Mouse (Mus musculus) layer of hippocampus, adult 9-10 months (tissue): Measurements from ENCODE around the gene Bace1.

Experiments
- DNase-seq: peaks from one replicate; pipeline ENCODE4 v3.0.0; 2022; ENCODE audit warnings: low spot score

Gene Bace1

GRCm38 (mm10) chr9:45838434-45839138 lies at the start of gene Bace1:
Bace1 (plus strand) TSS chr9:45838580.
- DNase-seq: peak; percentile 82

DNA sequence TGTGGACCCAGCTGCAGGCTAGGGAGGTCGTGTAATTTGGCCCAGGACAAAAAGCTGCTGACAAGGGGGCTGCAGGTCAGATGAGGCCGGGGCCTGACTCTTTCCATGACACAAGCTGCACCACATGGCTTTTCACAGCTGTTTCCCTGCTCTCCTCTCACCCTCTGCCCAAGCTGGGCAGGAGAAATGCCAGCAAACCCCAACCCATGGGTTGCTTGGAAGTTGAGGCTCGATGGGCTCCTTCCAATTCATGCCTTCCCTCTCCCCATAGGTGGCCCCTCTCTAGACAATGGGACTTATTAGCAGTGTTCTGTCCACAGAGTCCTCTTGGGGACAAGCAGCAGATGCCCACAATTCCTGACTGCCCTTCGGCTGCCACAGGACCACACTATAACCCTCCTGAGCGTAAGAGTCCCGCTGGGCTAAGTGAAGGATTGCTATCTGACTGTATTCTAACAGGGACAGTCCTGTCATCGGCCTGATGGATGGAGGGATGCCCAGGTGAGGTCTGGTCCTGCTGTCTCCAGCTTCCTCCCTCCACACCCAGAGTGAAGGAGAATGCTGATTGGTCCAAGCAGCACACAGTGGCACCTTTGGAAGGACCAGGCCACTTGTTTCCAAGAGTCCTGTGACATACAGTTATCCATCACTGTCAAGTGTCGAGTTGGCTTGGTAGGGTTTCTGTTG lies 46.8 kb upstream of the Bace1 start:
- DNase-seq: no peak

DNA sequence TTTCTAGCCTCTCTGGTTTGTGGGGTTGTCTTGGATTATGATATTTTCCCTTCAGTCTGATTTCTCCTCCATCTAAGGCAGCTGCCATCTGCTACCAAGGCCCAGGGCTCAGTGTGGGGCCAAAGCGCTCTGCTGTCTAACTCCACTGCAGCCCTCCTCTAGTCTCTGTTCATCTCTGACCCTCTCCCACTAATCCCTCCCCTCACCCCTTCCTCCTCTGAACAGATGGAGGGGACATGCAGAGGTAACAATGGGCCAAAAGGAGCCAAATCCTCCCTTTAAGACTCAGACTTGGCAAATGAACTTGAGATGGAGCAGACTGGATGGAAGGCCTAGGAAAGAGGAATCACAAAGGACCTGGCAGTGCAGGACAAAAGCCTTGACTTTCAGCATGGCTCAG lies 46.1 kb upstream of the Bace1 start:
- no peak for DNase-seq

- DNase-seq: no peak
Observed at GRCm38 (mm10) chr9:45793697-45794096, 44.7 kb upstream of the Bace1 start.

DNA sequence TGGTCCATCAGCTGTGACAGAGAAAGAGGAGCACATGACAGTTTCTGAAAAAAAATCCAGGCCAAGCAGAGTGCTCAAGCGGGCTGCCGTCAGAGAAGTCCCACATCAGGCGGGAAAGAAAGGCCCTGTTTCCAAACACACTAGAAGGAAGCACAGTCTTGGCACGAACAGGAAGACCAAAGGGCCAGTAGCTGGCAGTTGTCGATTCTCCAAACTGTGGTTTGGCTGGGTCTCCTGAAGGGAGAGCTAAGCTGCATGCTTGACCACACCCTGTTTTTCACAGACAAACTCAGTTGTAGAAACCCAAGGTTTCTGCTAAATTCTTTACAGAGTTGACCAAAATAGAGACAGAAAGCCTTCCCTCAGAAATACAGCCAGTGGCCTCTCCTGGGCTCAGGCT lies 42.7 kb upstream of the Bace1 start:
- DNase-seq: no peak

DNA sequence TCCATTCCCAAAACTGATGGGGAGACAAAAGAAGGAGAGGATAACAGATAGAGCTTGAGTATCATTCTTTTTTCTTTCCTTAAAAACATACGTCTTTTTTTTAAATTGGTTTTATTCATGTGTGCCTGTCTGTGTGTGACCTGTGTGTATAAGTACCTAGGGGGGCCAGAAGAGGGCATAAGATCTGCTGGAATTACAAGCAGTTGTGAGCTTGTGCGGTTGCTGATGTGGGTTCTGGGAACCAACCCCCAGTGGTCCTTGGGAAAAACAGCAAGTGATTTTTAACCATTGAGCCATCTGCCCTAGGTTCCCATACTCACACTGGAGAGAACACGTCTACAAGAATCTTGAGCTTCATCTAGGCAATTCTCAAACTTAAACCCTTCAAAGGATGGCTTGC lies 41.1 kb upstream of the Bace1 start:
- no peak for DNase-seq

- DNase-seq: no peak
Observed at GRCm38 (mm10) chr9:45798467-45799164, 39.8 kb upstream of the Bace1 start.

- peak; percentile 55 for DNase-seq
Observed at GRCm38 (mm10) chr9:45799402-45799801, 39.0 kb upstream of the Bace1 start.

DNA sequence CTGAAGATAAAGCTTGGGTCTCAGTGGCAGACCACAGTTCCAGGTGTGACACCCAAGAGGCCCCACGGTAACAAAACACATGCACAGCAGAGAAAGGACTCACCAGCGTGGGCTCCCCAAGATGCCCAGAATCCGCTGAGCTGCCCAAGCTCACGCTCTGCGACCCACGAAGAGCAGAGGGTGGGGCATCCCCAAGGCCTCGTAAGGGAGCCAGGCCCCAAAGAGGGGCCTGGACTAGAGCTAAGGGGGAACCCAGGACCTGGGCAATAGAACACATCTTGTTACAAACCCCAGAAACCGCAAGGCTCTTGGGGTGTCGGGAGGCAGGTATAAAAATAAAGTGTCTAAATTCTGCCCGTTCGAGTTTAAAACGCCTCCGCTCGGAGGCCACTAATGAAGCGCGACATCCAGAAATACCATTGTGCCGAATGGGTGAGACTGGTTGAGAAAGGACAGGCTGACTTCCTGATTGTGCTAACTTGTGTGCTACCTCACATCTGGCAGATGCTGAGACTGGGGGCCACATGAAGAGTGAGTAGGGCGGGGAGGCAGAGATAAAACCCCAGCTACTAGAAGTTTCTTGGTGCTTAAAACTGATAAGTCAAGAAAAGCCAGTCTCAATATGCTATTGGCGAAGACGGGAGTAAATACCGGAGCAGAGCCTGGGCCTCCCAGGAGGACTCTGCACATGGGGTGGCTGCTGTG lies 35.2 kb upstream of the Bace1 start:
- DNase-seq: no peak

- DNase-seq: no peak
Observed at GRCm38 (mm10) chr9:45806847-45807246, 31.5 kb upstream of the Bace1 start.

- no peak for DNase-seq
Observed at GRCm38 (mm10) chr9:45807337-45807736, 31.0 kb upstream of the Bace1 start.

DNA sequence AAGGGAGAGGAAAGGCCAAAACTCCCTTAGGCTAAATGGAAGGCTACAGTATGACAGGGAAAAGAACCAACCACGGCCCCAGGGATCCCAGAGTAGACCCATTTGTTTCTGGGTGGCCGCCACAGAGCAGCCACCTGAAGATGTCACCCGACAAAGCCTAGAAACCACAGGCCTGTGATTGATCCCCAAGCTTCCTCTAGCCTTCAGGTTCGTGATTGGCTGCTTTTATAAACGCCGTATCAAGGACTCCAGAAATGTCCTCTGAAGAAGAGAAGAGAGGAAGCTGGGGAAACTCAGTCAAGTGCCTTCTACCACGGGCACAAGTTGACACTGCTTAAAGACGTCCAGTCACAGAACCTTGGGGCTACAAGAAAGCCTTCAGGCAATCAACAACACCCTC lies 30.6 kb upstream of the Bace1 start:
- no peak for DNase-seq

- no peak for DNase-seq
Observed at GRCm38 (mm10) chr9:45811946-45812345, 26.4 kb upstream of the Bace1 start.

GRCm38 (mm10) chr9:45815113-45815512 lies 23.3 kb upstream of the Bace1 start:
- DNase-seq: peak; percentile 15

DNA sequence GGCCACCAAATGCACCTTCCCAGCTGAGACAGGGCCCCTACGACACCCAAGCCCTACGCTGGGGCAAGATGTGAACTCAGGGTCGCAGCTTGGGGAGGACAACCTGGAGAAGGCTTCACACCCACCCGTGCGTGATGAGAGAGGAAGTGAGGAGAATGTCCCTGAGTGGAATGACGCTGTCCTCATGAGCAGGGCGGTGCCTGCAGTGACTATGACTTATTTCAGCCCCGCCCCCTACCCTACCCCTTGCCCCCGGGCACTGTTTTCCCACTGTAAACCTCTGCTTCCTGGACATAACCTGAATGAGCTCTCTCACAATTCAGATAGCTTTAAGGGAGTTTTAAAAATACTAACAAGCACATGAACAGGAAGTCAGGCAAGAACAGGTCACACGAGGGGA lies 22.9 kb upstream of the Bace1 start:
- DNase-seq: no peak

DNA sequence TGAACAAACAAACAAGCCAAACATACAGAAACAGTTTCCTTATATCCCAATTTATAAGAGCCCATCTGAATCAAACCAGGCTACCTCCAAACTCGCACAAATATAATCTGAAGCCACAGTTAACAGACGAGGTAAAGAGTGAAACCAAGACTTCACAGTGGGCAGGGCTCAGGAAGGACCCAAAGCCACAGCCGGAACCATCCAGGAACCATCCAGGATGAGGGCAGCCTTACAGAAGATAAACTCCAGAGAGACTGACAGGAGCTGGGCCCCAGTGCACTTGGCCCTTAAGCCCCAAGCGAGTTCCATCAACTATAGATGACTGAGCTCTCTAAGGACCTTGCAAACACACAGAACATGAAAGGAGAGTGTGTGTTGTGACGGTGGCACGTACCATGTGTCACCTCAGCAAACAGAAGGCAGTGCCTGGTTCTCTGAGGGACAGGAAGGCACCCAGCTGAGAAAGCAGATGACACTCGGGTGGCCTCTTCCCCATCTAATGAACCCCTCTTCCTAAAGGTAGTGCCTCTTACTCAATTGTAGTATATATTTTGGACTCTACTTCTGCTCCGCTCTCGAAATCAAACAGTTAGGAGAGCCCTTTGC lies 19.9 kb upstream of the Bace1 start:
- DNase-seq: no peak

GRCm38 (mm10) chr9:45827663-45828290 lies 10.6 kb upstream of the Bace1 start:
- no peak for DNase-seq

GRCm38 (mm10) chr9:45828291-45828963 lies 10.0 kb upstream of the Bace1 start, which contains the start of gene Cep164:
Cep164 (minus strand) TSS chr9:45828691.
- peak; percentile 82 for DNase-seq

- DNase-seq: peak; percentile 58
Observed at GRCm38 (mm10) chr9:45829107-45829506, 9.3 kb upstream of the Bace1 start.

- no peak for DNase-seq
Observed at GRCm38 (mm10) chr9:45832898-45833297, 5.5 kb upstream of the Bace1 start.

DNA sequence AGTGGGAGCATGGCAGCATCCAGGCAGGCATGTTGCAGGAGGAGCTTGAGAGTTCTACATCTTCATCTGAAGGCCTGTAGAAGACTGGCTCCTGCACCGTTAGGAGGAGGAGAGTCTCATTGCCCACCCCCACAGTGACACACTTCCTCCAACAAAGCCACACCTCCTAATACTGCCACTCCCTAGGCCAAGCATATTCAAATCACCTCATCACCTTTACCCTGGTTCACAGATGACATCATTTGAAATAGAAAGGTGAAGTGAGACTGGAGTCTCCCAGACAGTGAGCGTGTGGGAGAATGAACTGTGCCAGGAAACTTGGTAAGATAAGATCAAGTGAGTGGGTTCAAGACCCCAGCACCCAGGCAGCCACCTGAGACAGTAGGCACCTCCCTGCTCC lies 4.9 kb upstream of the Bace1 start:
- no peak for DNase-seq
